Mouse (Mus musculus) left cerebral cortex, postnatal 25 days (tissue): ENCODE measurements at regions not wholly inside any gene's neighbourhood (a gene's known extent, or its start where the extent isn't known, plus 50 kb on each side); places are given as distances from the start of the nearest gene placed in this dataset.

Source experiments
- DNase-seq, 2 experiments: peaks; one replicate each; pipeline ENCODE4 v3.0.0; 2022; ENCODE audit warnings: low spot score in 2 of 2, mixed read lengths in 1 of 2
- intact Hi-C: fragments of 180-260 bp; cut with DNase I; formaldehyde crosslinking; loops from one replicate; pipeline ENCODE4 v1.15.1; 2025

GRCm38 (mm10) chr3:50882249-50882733 lies 342.0 kb upstream of the Noct start:
- DNase-seq = peak in 1 of 2 experiments; percentile 26
- intact Hi-C loops = loop anchor here (10.0 kb wide), 1 partner anchor 457 kb away; no protein-coding TSS in a partner anchor

- DNase-seq = no peak
- intact Hi-C loops = loop anchor here (10.0 kb wide), 1 partner anchor 462 kb away; no protein-coding TSS in a partner anchor
These were observed 337.9 kb upstream of the Noct start for GRCm38 (mm10) chr3:50886336-50886735.

- no peak for DNase-seq
- intact Hi-C loops = loop anchor here (10.0 kb wide), 1 partner anchor 462 kb away; no protein-coding TSS in a partner anchor
These were observed 337.2 kb upstream of the Noct start for GRCm38 (mm10) chr3:50887002-50887401.

GRCm38 (mm10) chr3:50888571-50889210 lies 335.6 kb upstream of the Noct start:
- no peak for DNase-seq
- intact Hi-C loops = loop anchor here (10.0 kb wide), 1 partner anchor 464 kb away; no protein-coding TSS in a partner anchor

- no peak for DNase-seq
- intact Hi-C loops = no loop called here
These were observed 333.7 kb upstream of the Noct start for GRCm38 (mm10) chr3:50890537-50890936.

- intact Hi-C loops = no loop called here
- DNase-seq = no peak
These were observed 326.1 kb upstream of the Noct start for GRCm38 (mm10) chr3:50898179-50898578.

- no peak for DNase-seq
- intact Hi-C loops = no loop called here
These were observed 324.4 kb upstream of the Noct start for GRCm38 (mm10) chr3:50899830-50900350.

- DNase-seq = no peak
- intact Hi-C loops = no loop called here
These were observed 323.7 kb upstream of the Noct start for GRCm38 (mm10) chr3:50900566-50900965.

GRCm38 (mm10) chr3:50901321-50901720 lies 322.9 kb upstream of the Noct start:
- intact Hi-C loops = no loop called here
- DNase-seq = no peak

GRCm38 (mm10) chr3:50902933-50903332 lies 321.3 kb upstream of the Noct start:
- DNase-seq = peak; percentile 67 to 85
- intact Hi-C loops = no loop called here

- intact Hi-C loops = loop anchor here (5.0 kb wide), 3 partner anchors 263 to 522 kb away; partner anchors contain the start of gene Slc7a11
- no peak for DNase-seq
These were observed 319.5 kb upstream of the Noct start for GRCm38 (mm10) chr3:50904716-50905116.

- intact Hi-C loops = loop anchor here (5.0 kb wide), 3 partner anchors 262 to 523 kb away; partner anchors contain the start of gene Slc7a11
- no peak for DNase-seq
These were observed 318.8 kb upstream of the Noct start for GRCm38 (mm10) chr3:50905274-50905992.

- peak; percentile 93 to 96 for DNase-seq
- intact Hi-C loops = loop anchor here (1.0 to 5.0 kb wide), 5 partner anchors 261 to 1812 kb away; partner anchors contain the start of gene Slc7a11
These were observed 318.0 kb upstream of the Noct start for GRCm38 (mm10) chr3:50905993-50906831.

GRCm38 (mm10) chr3:50912980-50913518 lies 311.2 kb upstream of the Noct start:
- intact Hi-C loops = no loop called here
- no peak for DNase-seq

- intact Hi-C loops = loop anchor here (2.0 to 5.0 kb wide), 2 partner anchors 67 to 182 kb away; no protein-coding TSS in a partner anchor
- DNase-seq = peak in 1 of 2 experiments; percentile 65
These were observed 309.3 kb upstream of the Noct start for GRCm38 (mm10) chr3:50914866-50915365.

GRCm38 (mm10) chr3:50916305-50916854 lies 307.9 kb upstream of the Noct start:
- intact Hi-C loops = loop anchor here (5.0 kb wide), 1 partner anchor 66 kb away; no protein-coding TSS in a partner anchor
- DNase-seq = peak in 1 of 2 experiments; percentile 40

- no peak for DNase-seq
- intact Hi-C loops = no loop called here
These were observed 301.9 kb upstream of the Noct start for GRCm38 (mm10) chr3:50922347-50922746.

GRCm38 (mm10) chr3:50922832-50923231 lies 301.4 kb upstream of the Noct start:
- intact Hi-C loops = no loop called here

GRCm38 (mm10) chr3:50923327-50923726 lies 300.9 kb upstream of the Noct start:
- no peak for DNase-seq
- intact Hi-C loops = no loop called here

More at GRCm38 (mm10) chr3:50922832-50923231, 301.4 kb upstream of the Noct start:
- no peak for DNase-seq
